ENCODE assay signal across 10 mouse cellular contexts in the genomic region with DNA sequence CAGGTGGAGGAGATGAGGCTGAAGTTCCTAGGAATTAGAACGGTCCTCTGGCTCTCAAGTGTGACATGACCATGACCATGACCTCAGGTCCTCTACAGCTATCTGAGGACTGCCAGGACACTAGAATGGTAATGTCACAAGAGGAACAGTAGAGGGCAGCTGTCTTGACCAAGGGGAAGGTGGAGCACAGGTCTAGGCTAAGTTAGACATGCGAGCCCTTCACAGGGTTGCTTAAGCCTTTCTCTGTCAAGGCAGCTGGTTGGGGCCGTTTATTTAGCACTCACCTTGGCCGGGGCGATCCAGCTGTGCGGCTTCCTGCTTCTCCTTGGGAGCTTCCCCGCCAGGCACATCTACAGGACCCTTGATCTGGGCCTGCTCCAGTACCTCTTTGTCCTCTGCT. TPM values are rescaled to one million over a fixed set of nuclear protein-coding genes. Genes with fewer than 3 reads are reported as not detected.
DNase-seq lines count a peak whose midpoint lies in the region; ATAC-seq and TF ChIP-seq lines count a peak whose summit lies in the region.
"Had no signal": no experiment of that assay in that cellular context is flagged by ENCODE, and none has a peak within 500 bp of the region (broad histone marks: within the 10 kb centered on the region; RNA-seq: fewer than 3 reads in every experiment).

No protein-coding gene starts in this region.

- ATAC-seq in cerebellum, adult (ENCODE audit: insufficient number of reproducible peaks, low FRiP score, low TSS enrichment): no peak
- ATAC-seq in neural tube, embryonic 14.5 days (ENCODE audit: low read depth): peak; percentile 26; the same call in 1 of the 2 replicates

- H3K9me3 ChIP-seq in neural tube, embryonic 14.5 days (ENCODE audit: control insufficient read depth, low read length): no peaks in the 10 kb centered on the region
- H3K9me3 ChIP-seq: stomach, embryonic 15.5 days had no signal

- no peak overlapping the region for H3K4me2 ChIP-seq in neural tube, embryonic 14.5 days (ENCODE audit: low read depth, low read length)
- H3K4me2 ChIP-seq: stomach, embryonic 15.5 days had no signal

- H3K9ac ChIP-seq in neural tube, embryonic 14.5 days (replicated peaks; ENCODE audit: low read depth, low read length): peak overlapping the region; percentile 32; the same call in 1 of the 2 replicates
- H3K9ac ChIP-seq: stomach, embryonic 15.5 days had no signal

- no peaks in the 10 kb centered on the region for H3K27me3 ChIP-seq in neural tube, embryonic 14.5 days (ENCODE audit: control insufficient read depth, insufficient read depth, low read length)
- H3K27me3 ChIP-seq: stomach, embryonic 15.5 days had no signal

- TF ChIP-seq POLR2A in lung, adult 2 months (IDR thresholded peaks at IDR 0.05; ENCODE audit: borderline replicate concordance, extremely low read depth, low read depth, low read length): no peak
- TF ChIP-seq POLR2A in embryonic fibroblast, embryonic 13.5 days (IDR thresholded peaks at IDR 0.05; ENCODE audit: low read depth, low read length): no peak

- H3K36me3 ChIP-seq in neural tube, embryonic 14.5 days (ENCODE audit: control insufficient read depth, insufficient read depth, low read length): peaks cover 10% of the 10 kb centered on the region; the same call in 1 of the 2 replicates

- no peak overlapping the region for H3K4me3 ChIP-seq in lung, adult 2 months (replicated peaks; ENCODE audit: extremely low read depth, low read depth, low read length)
- H3K4me3 ChIP-seq in embryonic fibroblast, embryonic 13.5 days (ENCODE audit: insufficient read depth, low read length): no peak overlapping the region
- H3K4me3 ChIP-seq in neural tube, embryonic 14.5 days (ENCODE audit: low read depth, low read length): no peak overlapping the region
- H3K4me3 ChIP-seq: stomach, embryonic 15.5 days had no signal

- no peak overlapping the region for H3K27ac ChIP-seq in embryonic fibroblast, embryonic 13.5 days (ENCODE audit: insufficient read depth, low read length)
- H3K27ac ChIP-seq in neural tube, embryonic 14.5 days (ENCODE audit: low read depth, low read length): no peak overlapping the region
- H3K27ac ChIP-seq: stomach, embryonic 15.5 days had no signal

- H3K4me1 ChIP-seq in lung, adult 2 months (ENCODE audit: control insufficient read depth, insufficient read depth, low read length): peaks cover 4% of the 10 kb centered on the region; the same call in 1 of the 2 replicates
- no peaks in the 10 kb centered on the region for H3K4me1 ChIP-seq in embryonic fibroblast, embryonic 13.5 days (ENCODE audit: control insufficient read depth, insufficient read depth, low read length)
- H3K4me1 ChIP-seq in neural tube, embryonic 14.5 days (ENCODE audit: control insufficient read depth, insufficient read depth, low read length): no peaks in the 10 kb centered on the region

- DNase-seq in cerebellum, postnatal 10 days: peak; percentile 26 to 62
- no peak for DNase-seq in lung, adult 2 months
- no peak for DNase-seq in lung, postnatal 10 days
- DNase-seq in spleen, postnatal 14 days (ENCODE audit: low spot score in 2 of 2): no peak
- DNase-seq in left cerebral cortex, adult 9 months (ENCODE audit: low spot score in 2 of 2): no peak
- DNase-seq: gastrocnemius, postnatal 25 days had no signal

- 63% methylated on average over 7 of the region's 7 CpGs for WGBS in lung, adult 2 months
- WGBS in neural tube, embryonic 14.5 days: 71% methylated on average over 7 of the region's 7 CpGs

- 0 out of 2 replicates have a peak, but pooled peaks have one; percentile 24 for TF ChIP-seq CTCF in lung, adult 2 months (IDR thresholded peaks at IDR 0.05; ENCODE audit: insufficient read depth, low read length)
- TF ChIP-seq CTCF in embryonic fibroblast, embryonic 13.5 days (IDR thresholded peaks at IDR 0.05; ENCODE audit: borderline replicate concordance, insufficient read depth, low read length): peak; percentile 33; the same call in 1 of the 2 replicates

RNA-seq across cellular contexts. Expression of a gene that starts 11.8 kb away (rescaled TPM):
- 41.3 and 54.8 TPM in 2 replicates for polyA plus RNA-seq in lung, adult 2 months (2012; rRNA removed)
- 18.0 and 20.3 TPM in 2 replicates for polyA plus RNA-seq in embryonic fibroblast, embryonic 13.5 days (2011; ENCODE audit: insufficient read length, low read depth, missing spikeins)
- 49.1 and 61.5 TPM in 2 replicates for polyA plus RNA-seq in neural tube, embryonic 14.5 days (2014; fragmentation: Nextera tagmentation; extraction: Ambion mirVana)

RNA-seq across cellular contexts. Expression of a gene that starts 12.0 kb away (rescaled TPM):
- 29.7 and 32.3 TPM in 2 replicates for polyA plus RNA-seq in lung, adult 2 months (2012; rRNA removed)
- polyA plus RNA-seq in embryonic fibroblast, embryonic 13.5 days (2011; ENCODE audit: insufficient read length, low read depth, missing spikeins): 12.2 and 13.1 TPM in 2 replicates
- polyA plus RNA-seq in neural tube, embryonic 14.5 days (2014; fragmentation: Nextera tagmentation; extraction: Ambion mirVana): 20.7 and 21.1 TPM in 2 replicates

RNA-seq across cellular contexts. Expression of a gene that starts 23.9 kb away (rescaled TPM):
- 8.5 and 9.2 TPM in 2 replicates for polyA plus RNA-seq in lung, adult 2 months (2012; rRNA removed)
- polyA plus RNA-seq in embryonic fibroblast, embryonic 13.5 days (2011; ENCODE audit: insufficient read length, low read depth, missing spikeins): 7.4 and 10.1 TPM in 2 replicates
- polyA plus RNA-seq in neural tube, embryonic 14.5 days (2014; fragmentation: Nextera tagmentation; extraction: Ambion mirVana): 20.4 and 23.6 TPM in 2 replicates

RNA-seq across cellular contexts. Expression of a gene that starts 40.6 kb away (rescaled TPM):
- 132 and 170 TPM in 2 replicates for polyA plus RNA-seq in lung, adult 2 months (2012; rRNA removed)
- 107 and 113 TPM in 2 replicates for polyA plus RNA-seq in embryonic fibroblast, embryonic 13.5 days (2011; ENCODE audit: insufficient read length, low read depth, missing spikeins)
- polyA plus RNA-seq in neural tube, embryonic 14.5 days (2014; fragmentation: Nextera tagmentation; extraction: Ambion mirVana): 78.8 and 90.6 TPM in 2 replicates

Comparison
In these comparisons a context has a peak if more than half of its experiments do, and no peak if none do; other contexts are left out.
1. DNase-seq: peak in cerebellum, postnatal 10 days (2 of 2); none in lung, adult 2 months (single experiment), lung, postnatal 10 days (single experiment), spleen, postnatal 14 days (0 of 2) and left cerebral cortex, adult 9 months (0 of 2).